1 mouse cellular context compared by ENCODE assay signal in genomic region chr4:43493186-43493845, GRCm38 (mm10).
TF ChIP-seq lines count a peak whose summit lies in the region.

No protein-coding gene starts in this region.

TF ChIP-seq in CH12.LX, 34 proteins besides CTCF, POLR2A, EP300 and RAD21:
- TF ChIP-seq NRF1 (IDR thresholded peaks at IDR 0.05; ENCODE audit: low read depth, low read length) (peak; percentile 89), MAX (IDR thresholded peaks at IDR 0.05; ENCODE audit: low read length) (peak; percentile 14; the same call in 1 of the 2 replicates), BHLHE40 (IDR thresholded peaks at IDR 0.05; ENCODE audit: low read depth, low read length) (no peak), KAT2A (IDR thresholded peaks at IDR 0.05; ENCODE audit: insufficient replicate concordance, low read length) (no peak), MXI1 (IDR thresholded peaks at IDR 0.05; ENCODE audit: low read depth, low read length) (peak; percentile 17; the same call in 1 of the 2 replicates), ZMIZ1 (IDR thresholded peaks at IDR 0.05; ENCODE audit: low read depth, low read length) (no peak), ELF1 (IDR thresholded peaks at IDR 0.05; ENCODE audit: low read depth, low read length) (no peak), PAX5 (IDR thresholded peaks at IDR 0.05; ENCODE audit: low read length) (no peak), ETS1 (conservative IDR thresholded peaks at IDR 0.05; ENCODE audit: low read depth, low read length) (no peak), UBTF (IDR thresholded peaks at IDR 0.05; ENCODE audit: low read depth, low read length) (peak; percentile 67; the same call in 1 of the 2 replicates), CHD2 (IDR thresholded peaks at IDR 0.05; ENCODE audit: low read length) (no peak), JUND (conservative IDR thresholded peaks at IDR 0.05; ENCODE audit: low read depth, low read length) (0 out of 2 replicates have a peak, but pooled peaks have one; percentile 38), MEF2A (IDR thresholded peaks at IDR 0.05; ENCODE audit: borderline replicate concordance, low read depth, low read length) (no peak), SMC3 (IDR thresholded peaks at IDR 0.05; ENCODE audit: low read depth, low read length) (no peak), MYC (IDR thresholded peaks at IDR 0.05; ENCODE audit: low read depth, low read length) (0 out of 2 replicates have a peak, but pooled peaks have one; percentile 8), SIN3A (IDR thresholded peaks at IDR 0.05; ENCODE audit: low read length) (peak; percentile 14; the same call in 1 of the 2 replicates)
